ENCODE assay signal across 20 mouse cellular contexts in genomic region chr19:56897654-56898053, GRCm38 (mm10). TPM values are rescaled to one million over a fixed set of nuclear protein-coding genes. Genes with fewer than 3 reads are reported as not detected.
DNase-seq lines count a peak whose midpoint lies in the region; ATAC-seq and TF ChIP-seq lines count a peak whose summit lies in the region.
"Had no signal": no experiment of that assay in that cellular context is flagged by ENCODE, and none has a peak within 500 bp of the region (broad histone marks: within the 10 kb centered on the region; RNA-seq: fewer than 3 reads in every experiment).

No protein-coding gene starts in this region.

- no peak for ATAC-seq in kidney, postnatal 0 days (replicated peaks; ENCODE audit: low FRiP score, low read depth)
- ATAC-seq in megakaryocyte-erythroid progenitor cell, adult 5-6 weeks (replicated peaks; ENCODE audit: low FRiP score, low TSS enrichment, poor library complexity, severe bottlenecking), result no peak
- no peak for ATAC-seq in liver, embryonic 12.5 days
- ATAC-seq: forebrain, embryonic 15.5 days had no signal

- H3K9ac ChIP-seq in kidney, postnatal 0 days (ENCODE audit: low read depth, low read length), result no peak overlapping the region
- H3K9ac ChIP-seq in liver, embryonic 12.5 days, result no peak overlapping the region
- H3K9ac ChIP-seq: embryonic facial prominence, embryonic 15.5 days; forebrain, embryonic 15.5 days; heart, embryonic 12.5 days; hindbrain, embryonic 14.5 days had no signal

- no peaks in the 10 kb centered on the region for H3K27me3 ChIP-seq in kidney, postnatal 0 days (ENCODE audit: insufficient read depth, low read length)
- peaks cover 7% of the 10 kb centered on the region; the same call in 1 of the 2 replicates for H3K27me3 ChIP-seq in liver, embryonic 12.5 days (replicated peaks)
- H3K27me3 ChIP-seq: embryonic facial prominence, embryonic 15.5 days; forebrain, embryonic 15.5 days had no signal

- no peaks in the 10 kb centered on the region for H3K36me3 ChIP-seq in kidney, postnatal 0 days (ENCODE audit: insufficient read depth, low read length)
- H3K36me3 ChIP-seq in liver, embryonic 12.5 days, result no peaks in the 10 kb centered on the region
- H3K36me3 ChIP-seq: embryonic facial prominence, embryonic 15.5 days; forebrain, embryonic 15.5 days; heart, embryonic 12.5 days; hindbrain, embryonic 10.5 days had no signal

- H3K4me1 ChIP-seq in kidney, postnatal 0 days (replicated peaks; ENCODE audit: insufficient read depth, low read length), result peaks cover 16% of the 10 kb centered on the region
- H3K4me1 ChIP-seq in liver, embryonic 12.5 days, result no peaks in the 10 kb centered on the region
- H3K4me1 ChIP-seq: forebrain, embryonic 15.5 days; hindbrain, embryonic 10.5 days had no signal

- DNase-seq in kidney, adult 18-20 months, result peak; percentile 63
- DNase-seq in kidney, adult 9 months, result peak; percentile 67
- no peak for DNase-seq in kidney, postnatal 0 days (ENCODE audit: low spot score)
- peak; percentile 55 to 61 for DNase-seq in kidney, postnatal 36 days
- no peak for DNase-seq in heart, adult 18-20 months
- DNase-seq: adrenal gland, adult 2 months; cerebellum, adult 11-12 months; cerebellum, adult 9-10 months; cerebellum, postnatal 36 days; gastrocnemius, postnatal 14 days had no signal

- no peak overlapping the region for H3K4me2 ChIP-seq in kidney, postnatal 0 days (ENCODE audit: low read length)
- no peak overlapping the region for H3K4me2 ChIP-seq in liver, embryonic 12.5 days
- H3K4me2 ChIP-seq: embryonic facial prominence, embryonic 15.5 days; forebrain, embryonic 15.5 days; heart, embryonic 12.5 days; hindbrain, embryonic 14.5 days had no signal

- no peak for TF ChIP-seq CTCF in kidney, postnatal 0 days (IDR thresholded peaks at IDR 0.05; ENCODE audit: low read depth)

- H3K9me3 ChIP-seq in kidney, postnatal 0 days (replicated peaks; ENCODE audit: low read length), result no peaks in the 10 kb centered on the region
- H3K9me3 ChIP-seq in liver, embryonic 12.5 days (replicated peaks), result no peaks in the 10 kb centered on the region
- H3K9me3 ChIP-seq: embryonic facial prominence, embryonic 15.5 days; forebrain, embryonic 15.5 days; heart, embryonic 12.5 days; hindbrain, embryonic 10.5 days had no signal

- peak overlapping the region; percentile 77 for H3K27ac ChIP-seq in kidney, postnatal 0 days
- no peak overlapping the region for H3K27ac ChIP-seq in liver, embryonic 12.5 days
- H3K27ac ChIP-seq: embryonic facial prominence, embryonic 15.5 days; forebrain, embryonic 15.5 days; hindbrain, embryonic 10.5 days; hindbrain, embryonic 14.5 days had no signal

- 65% methylated on average over 16 of the region's 16 CpGs for WGBS in kidney, postnatal 0 days
- 72% methylated on average over 16 of the region's 16 CpGs for WGBS in liver, embryonic 12.5 days (ENCODE audit: insufficient replicate concordance)

- H3K4me3 ChIP-seq in kidney, postnatal 0 days (replicated peaks; ENCODE audit: low read depth, low read length), result no peak overlapping the region
- no peak overlapping the region for H3K4me3 ChIP-seq in liver, embryonic 12.5 days
- H3K4me3 ChIP-seq: embryonic facial prominence, embryonic 15.5 days; erythroblast, embryonic 14.5 days; forebrain, embryonic 15.5 days; heart, embryonic 12.5 days; hindbrain, embryonic 10.5 days had no signal

RNA-seq across cellular contexts. Expression of gene Vwa2, which starts 23.6 kb away (rescaled TPM):
- 18.3 and 18.5 TPM in 2 replicates for polyA plus RNA-seq in kidney, postnatal 0 days (2015; fragmentation: Nextera tagmentation; extraction: Ambion mirVana)
- total RNA-seq in megakaryocyte-erythroid progenitor cell, adult 5-6 weeks (2014; fragmentation: Nextera tagmentation), result not detected in 2 replicates
- total RNA-seq in megakaryocyte-erythroid progenitor cell, adult 5-6 weeks (2017), result not detected in 2 replicates
- not detected for total RNA-seq in heart, adult 18-20 months (2021)
- 0.08 and 0.11 TPM in 2 replicates for polyA plus RNA-seq in liver, embryonic 12.5 days (2016; fragmentation: Nextera tagmentation; extraction: Ambion mirVana)
- total RNA-seq: adrenal gland, adult 2 months; gastrocnemius, postnatal 14 days; heart, adult 8-10 months; heart, postnatal 25 days had no signal
- polyA plus RNA-seq: adrenal gland, adult 2 months; erythroblast, embryonic 14.5 days had no signal

Comparison
In these comparisons a context has a peak if more than half of its experiments do, and no peak if none do; other contexts are left out.
1. DNase-seq: peak in kidney, adult 18-20 months (single experiment), kidney, adult 9 months (single experiment) and kidney, postnatal 36 days (2 of 2); none in kidney, postnatal 0 days (single experiment) and heart, adult 18-20 months (0 of 2).